ENCODE assay signal across 27 mouse cellular contexts in the genomic region with DNA sequence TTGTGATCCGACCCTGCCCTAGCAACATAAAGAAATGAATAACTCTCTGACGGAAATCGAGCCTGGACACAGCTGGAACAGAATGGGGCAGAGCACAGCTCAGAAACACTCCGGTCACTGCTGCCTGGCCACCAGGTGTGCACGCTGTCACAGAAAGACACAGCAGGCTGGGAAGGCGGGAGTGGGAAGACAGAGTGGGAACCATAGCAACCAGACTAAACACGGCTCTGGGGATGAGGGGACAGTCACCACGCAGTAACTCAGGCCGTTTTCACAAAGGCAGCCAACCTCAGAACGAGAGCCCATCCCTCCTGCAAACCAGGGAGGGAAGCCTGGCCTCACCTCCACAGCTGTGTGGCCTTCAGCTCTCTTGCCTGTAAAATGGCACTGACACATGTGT. TPM values are rescaled to one million over a fixed set of nuclear protein-coding genes. Genes with fewer than 3 reads are reported as not detected.
DNase-seq lines count a peak whose midpoint lies in the region; ATAC-seq and TF ChIP-seq lines count a peak whose summit lies in the region.
"Had no signal": no experiment of that assay in that cellular context is flagged by ENCODE, and none has a peak within 500 bp of the region (broad histone marks: within the 10 kb centered on the region; RNA-seq: fewer than 3 reads in every experiment).

No protein-coding gene starts in this region.

- peak; percentile 51 for ATAC-seq in hindbrain, postnatal 0 days
- no peak for ATAC-seq in hindbrain, embryonic 14.5 days (ENCODE audit: low FRiP score)
- ATAC-seq in midbrain, embryonic 15.5 days (replicated peaks) = no peak
- ATAC-seq in intestine, embryonic 15.5 days = no peak
- ATAC-seq: forebrain, embryonic 13.5 days; Patski had no signal

- peaks cover 1% of the 10 kb centered on the region; the same call in 1 of the 2 replicates for H3K36me3 ChIP-seq in hindbrain, postnatal 0 days (ENCODE audit: insufficient read depth, low read length)
- 0 out of 2 replicates have a peak, but pooled peaks cover 9% of the 10 kb centered on the region for H3K36me3 ChIP-seq in hindbrain, embryonic 14.5 days (replicated peaks; ENCODE audit: control insufficient read depth, insufficient read depth)
- peaks cover 26% of the 10 kb centered on the region for H3K36me3 ChIP-seq in midbrain, embryonic 10.5 days
- H3K36me3 ChIP-seq in midbrain, embryonic 15.5 days (replicated peaks) = no peaks in the 10 kb centered on the region
- H3K36me3 ChIP-seq in intestine, embryonic 15.5 days = peaks cover 6% of the 10 kb centered on the region

- H3K27me3 ChIP-seq in hindbrain, postnatal 0 days (ENCODE audit: insufficient read depth, low read length) = no peaks in the 10 kb centered on the region
- H3K27me3 ChIP-seq in hindbrain, embryonic 14.5 days (ENCODE audit: control insufficient read depth, insufficient read depth, low read length) = no peaks in the 10 kb centered on the region
- H3K27me3 ChIP-seq in midbrain, embryonic 10.5 days (ENCODE audit: low read depth, poor library complexity, severe bottlenecking) = no peaks in the 10 kb centered on the region
- H3K27me3 ChIP-seq in midbrain, embryonic 15.5 days (replicated peaks) = no peaks in the 10 kb centered on the region
- H3K27me3 ChIP-seq in intestine, embryonic 15.5 days (replicated peaks) = no peaks in the 10 kb centered on the region
- H3K27me3 ChIP-seq: CH12.LX; forebrain, embryonic 13.5 days; kidney, embryonic 15.5 days; limb, embryonic 13.5 days; liver, embryonic 13.5 days; Patski had no signal

- no peak overlapping the region for H3K4me3 ChIP-seq in hindbrain, postnatal 0 days (ENCODE audit: low read length)
- H3K4me3 ChIP-seq in hindbrain, embryonic 14.5 days (replicated peaks; ENCODE audit: low read length) = no peak overlapping the region
- H3K4me3 ChIP-seq in midbrain, embryonic 10.5 days = no peak overlapping the region
- H3K4me3 ChIP-seq in midbrain, embryonic 15.5 days = no peak overlapping the region
- H3K4me3 ChIP-seq in intestine, embryonic 15.5 days (replicated peaks) = no peak overlapping the region
- H3K4me3 ChIP-seq: forebrain, embryonic 13.5 days; heart, embryonic 10.5 days; kidney, embryonic 15.5 days; limb, embryonic 13.5 days; liver, embryonic 13.5 days had no signal

- H3K4me2 ChIP-seq in hindbrain, postnatal 0 days (ENCODE audit: low read depth, low read length) = no peak overlapping the region
- no peak overlapping the region for H3K4me2 ChIP-seq in hindbrain, embryonic 14.5 days (replicated peaks)
- no peak overlapping the region for H3K4me2 ChIP-seq in midbrain, embryonic 15.5 days
- H3K4me2 ChIP-seq in intestine, embryonic 15.5 days (replicated peaks) = no peak overlapping the region
- H3K4me2 ChIP-seq: forebrain, embryonic 13.5 days; kidney, embryonic 15.5 days; limb, embryonic 13.5 days; liver, embryonic 13.5 days had no signal

- H3K4me1 ChIP-seq in hindbrain, postnatal 0 days (ENCODE audit: insufficient read depth, low read length) = no peaks in the 10 kb centered on the region
- no peaks in the 10 kb centered on the region for H3K4me1 ChIP-seq in hindbrain, embryonic 14.5 days (replicated peaks; ENCODE audit: control insufficient read depth, insufficient read depth, low read length)
- H3K4me1 ChIP-seq in midbrain, embryonic 10.5 days = peaks cover 6% of the 10 kb centered on the region
- H3K4me1 ChIP-seq in midbrain, embryonic 15.5 days = no peaks in the 10 kb centered on the region
- no peaks in the 10 kb centered on the region for H3K4me1 ChIP-seq in intestine, embryonic 15.5 days (replicated peaks)
- H3K4me1 ChIP-seq: forebrain, embryonic 13.5 days; kidney, embryonic 15.5 days; limb, embryonic 13.5 days; liver, embryonic 13.5 days had no signal

- peak; percentile 43 for DNase-seq in hindbrain, postnatal 0 days (ENCODE audit: low spot score)
- DNase-seq in hindbrain, embryonic 14.5 days (ENCODE audit: low spot score) = no peak
- no peak for DNase-seq in midbrain, embryonic 10.5 days (ENCODE audit: low spot score)
- peak; percentile 24 for DNase-seq in right cerebral cortex, postnatal 25 days
- no peak for DNase-seq in right cerebral cortex, postnatal 14 days
- DNase-seq: adrenal gland, postnatal 36 days; B cell, adult 2 months; cerebellum, adult 11 months; cerebellum, adult 9-11 months; gastrocnemius, postnatal 10 days; heart, postnatal 4 days; kidney, adult 11 months; kidney, postnatal 36 days; layer of hippocampus, postnatal 36 days; liver, embryonic 13.5 days; lung, adult 2 months; lung, postnatal 14 days; thymus, postnatal 14 days had no signal

- H3K9me3 ChIP-seq in hindbrain, postnatal 0 days (ENCODE audit: low read length) = no peaks in the 10 kb centered on the region
- no peaks in the 10 kb centered on the region for H3K9me3 ChIP-seq in hindbrain, embryonic 14.5 days (ENCODE audit: control insufficient read depth, low read length)
- no peaks in the 10 kb centered on the region for H3K9me3 ChIP-seq in midbrain, embryonic 10.5 days (replicated peaks)
- no peaks in the 10 kb centered on the region for H3K9me3 ChIP-seq in midbrain, embryonic 15.5 days
- no peaks in the 10 kb centered on the region for H3K9me3 ChIP-seq in intestine, embryonic 15.5 days
- H3K9me3 ChIP-seq: forebrain, embryonic 13.5 days; G1E; heart, embryonic 10.5 days; kidney, embryonic 15.5 days; limb, embryonic 13.5 days; liver, embryonic 13.5 days had no signal

- no peak overlapping the region for H3K9ac ChIP-seq in hindbrain, postnatal 0 days (replicated peaks; ENCODE audit: low read length)
- no peak overlapping the region for H3K9ac ChIP-seq in hindbrain, embryonic 14.5 days
- H3K9ac ChIP-seq in midbrain, embryonic 15.5 days = no peak overlapping the region
- H3K9ac ChIP-seq in intestine, embryonic 15.5 days = no peak overlapping the region
- H3K9ac ChIP-seq: forebrain, embryonic 13.5 days; kidney, embryonic 15.5 days; limb, embryonic 13.5 days; liver, embryonic 13.5 days had no signal

- WGBS in hindbrain, postnatal 0 days = 27% methylated on average over 10 of the region's 10 CpGs
- WGBS in hindbrain, embryonic 14.5 days = 33% methylated on average over 10 of the region's 10 CpGs
- WGBS in midbrain, embryonic 10.5 days = 61% methylated on average over 10 of the region's 10 CpGs
- 37% methylated on average over 10 of the region's 10 CpGs for WGBS in midbrain, embryonic 15.5 days
- WGBS in intestine, embryonic 15.5 days = 70% methylated on average over 10 of the region's 10 CpGs

- no peak overlapping the region for H3K27ac ChIP-seq in hindbrain, postnatal 0 days
- no peak overlapping the region for H3K27ac ChIP-seq in hindbrain, embryonic 14.5 days
- H3K27ac ChIP-seq in midbrain, embryonic 10.5 days (replicated peaks) = 0 out of 2 replicates have a peak overlapping the region, but pooled peaks have one; percentile 47
- H3K27ac ChIP-seq in midbrain, embryonic 15.5 days = no peak overlapping the region
- no peak overlapping the region for H3K27ac ChIP-seq in intestine, embryonic 15.5 days
- H3K27ac ChIP-seq: forebrain, embryonic 13.5 days; heart, embryonic 10.5 days; kidney, embryonic 15.5 days; limb, embryonic 13.5 days; liver, embryonic 13.5 days had no signal

- TF ChIP-seq CTCF in hindbrain, postnatal 0 days (IDR thresholded peaks at IDR 0.05; ENCODE audit: low read depth) = no peak; the same call in 1 of the 2 replicates

RNA-seq across cellular contexts. Expression of gene Rps6ka1, which starts 34.0 kb away (rescaled TPM):
- total RNA-seq in hindbrain, postnatal 0 days (2014; rRNA removed) = 28.0 and 31.1 TPM in 2 replicates
- polyA plus RNA-seq in hindbrain, postnatal 0 days (2015; fragmentation: Nextera tagmentation; extraction: Ambion mirVana) = 20.4 and 22.6 TPM in 2 replicates
- polyA plus RNA-seq in hindbrain, embryonic 14.5 days (2014; fragmentation: Nextera tagmentation; extraction: Ambion mirVana) = 25.3 and 25.7 TPM in 2 replicates
- 32.4 and 34.5 TPM in 2 replicates for polyA plus RNA-seq in midbrain, embryonic 10.5 days (2016; fragmentation: Nextera tagmentation; extraction: Ambion mirVana)
- 23.8 and 24.1 TPM in 2 replicates for polyA plus RNA-seq in midbrain, embryonic 15.5 days (2015; fragmentation: Nextera tagmentation; extraction: Ambion mirVana)
- polyA plus RNA-seq in intestine, embryonic 15.5 days (2015; fragmentation: Nextera tagmentation; extraction: Ambion mirVana) = 124 and 133 TPM in 2 replicates

Comparison
In these comparisons a context has a peak if more than half of its experiments do, and no peak if none do; other contexts are left out.
1. DNase-seq: peak in hindbrain, postnatal 0 days (single experiment) and right cerebral cortex, postnatal 25 days (single experiment); none in hindbrain, embryonic 14.5 days (single experiment), midbrain, embryonic 10.5 days (single experiment) and right cerebral cortex, postnatal 14 days (single experiment).